Mouse (Mus musculus): ENCODE measurements around the gene Zfp646.
A peak's percentile ranks its signal among the peaks of the same experiment; 100 is the strongest.
"Not testable (repeated sequence)": the region's sequence is repeated elsewhere in the genome, so short reads cannot be mapped to it uniquely, and the experiment has no call there.

Zfp646 gene

DNA sequence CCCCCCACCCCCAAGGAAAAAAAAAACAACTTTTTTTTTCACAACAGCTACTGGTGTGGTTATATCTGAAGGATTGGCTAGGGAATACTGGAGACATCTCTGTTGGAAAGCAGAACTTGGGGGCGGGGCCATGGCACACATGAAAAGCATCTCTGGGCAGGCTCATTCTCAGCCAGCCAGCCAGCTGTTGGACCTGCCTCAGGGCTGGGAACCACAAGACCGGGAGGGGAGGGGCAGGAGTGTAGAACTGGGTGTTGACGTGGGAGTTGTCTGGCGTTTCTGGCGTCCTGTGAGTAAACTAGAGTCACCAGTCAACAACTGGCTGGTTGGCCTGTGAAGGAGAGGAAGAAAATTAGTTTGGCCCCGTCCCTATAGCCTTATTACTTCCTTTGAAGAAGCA lies 9.9 kb downstream of the Zfp646 start:
- DNase-seq: peak; percentile 45

DNA sequence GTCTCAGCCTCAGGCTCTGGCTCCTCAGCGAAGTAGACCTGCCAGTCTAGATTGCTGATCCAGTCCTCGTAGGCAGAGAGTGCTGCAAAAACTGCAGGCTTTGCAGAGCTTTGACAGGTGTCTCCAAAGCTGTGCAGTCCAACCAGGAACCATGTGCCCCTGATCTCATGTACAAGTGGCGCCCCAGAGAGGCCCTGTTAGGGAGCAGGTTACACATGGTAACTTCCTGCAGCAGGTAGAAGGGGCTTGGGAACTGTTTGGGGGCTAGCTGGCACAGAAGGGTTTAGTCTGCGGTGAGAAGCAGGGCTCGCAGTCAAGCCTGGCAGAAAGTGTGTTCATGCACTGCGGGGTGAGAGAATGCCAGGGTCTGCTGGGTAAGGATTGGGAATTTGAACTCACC lies 10.5 kb downstream of the Zfp646 start:
- no peak for DNase-seq

DNA sequence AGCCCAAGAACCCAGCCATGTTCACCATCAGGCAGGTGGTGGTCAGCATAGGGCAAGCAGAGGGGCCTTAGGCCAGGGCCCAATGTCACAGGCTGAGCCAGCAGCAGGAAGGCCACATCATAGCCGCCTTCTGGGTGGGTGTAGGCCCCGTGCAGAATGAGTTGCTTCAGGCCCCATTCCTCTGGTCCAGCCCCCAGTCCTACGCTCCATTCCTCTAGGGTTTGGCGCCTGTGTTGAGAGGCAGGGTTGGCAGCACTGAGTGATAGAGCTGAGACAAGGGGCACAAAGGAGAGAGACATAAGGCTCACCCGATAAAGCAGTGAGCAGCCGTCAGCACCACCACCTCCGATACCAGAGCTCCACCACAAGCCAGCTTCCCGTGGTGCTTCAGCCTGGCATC lies 11.2 kb downstream of the Zfp646 start:
- DNase-seq: no peak

DNA sequence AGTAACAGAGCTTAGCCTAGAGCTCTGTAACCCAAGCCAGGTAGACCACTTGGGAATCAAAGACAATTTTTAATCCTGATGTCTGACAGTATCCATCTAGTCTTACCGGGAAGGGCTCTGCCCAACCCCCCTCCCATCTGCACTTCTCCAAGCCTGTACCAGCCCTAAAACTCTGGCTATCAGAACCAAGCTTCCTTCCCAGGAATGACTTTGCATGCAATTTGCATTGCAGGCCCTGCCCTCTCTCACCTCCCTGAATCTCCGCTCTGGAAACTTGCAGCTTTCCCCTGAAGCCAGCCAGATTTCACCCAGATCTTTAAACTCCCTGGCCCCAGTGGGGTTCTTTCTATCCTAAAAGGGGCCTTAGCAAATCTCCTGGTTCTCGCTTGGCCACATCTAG lies 11.8 kb downstream of the Zfp646 start:
- DNase-seq: no peak

DNA sequence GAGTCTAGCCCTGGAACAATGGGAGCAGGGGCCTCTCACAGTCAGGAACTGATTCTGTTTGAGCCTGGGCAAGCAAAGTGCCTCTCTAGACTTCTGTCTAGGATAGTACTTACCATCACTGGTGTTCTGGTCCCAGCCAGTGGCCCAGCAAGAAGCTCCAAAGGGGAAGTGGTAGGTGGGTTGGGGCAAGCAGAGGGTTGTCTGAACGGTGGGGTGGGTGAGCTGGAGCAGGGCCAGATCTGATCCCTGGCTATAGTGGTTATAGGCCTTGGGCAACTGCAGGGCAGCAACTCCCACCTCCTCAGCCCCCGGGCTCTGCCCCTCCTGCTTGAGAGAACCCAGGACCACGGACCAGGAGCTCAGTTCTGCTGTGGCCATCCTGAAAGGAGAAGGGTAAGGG lies 12.8 kb downstream of the Zfp646 start:
- no peak for DNase-seq

DNA sequence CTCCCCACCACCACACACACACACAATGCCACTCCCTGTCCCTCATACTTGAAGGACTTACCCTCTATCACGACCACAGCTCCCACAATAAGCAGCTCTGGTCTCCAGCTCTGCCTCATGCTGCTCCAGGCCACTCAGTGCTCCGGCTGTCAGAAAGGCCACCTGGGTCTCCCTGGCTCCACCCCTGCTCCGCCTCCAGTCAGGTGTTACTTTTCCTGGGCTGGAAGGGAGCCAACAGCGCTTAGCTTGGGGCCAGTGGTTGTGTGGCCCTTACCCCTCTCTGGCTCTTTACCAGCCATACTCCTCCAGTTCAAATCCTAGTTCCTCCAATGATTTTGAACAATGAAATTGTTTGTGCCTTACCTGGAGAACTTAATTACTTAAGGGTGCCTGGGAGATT lies 14.8 kb downstream of the Zfp646 start, which contains the start of gene Prss53:
Gene Prss53 (minus strand): TSS at position 173 of the 400 bp plus-strand sequence.
- DNase-seq: no peak

DNA sequence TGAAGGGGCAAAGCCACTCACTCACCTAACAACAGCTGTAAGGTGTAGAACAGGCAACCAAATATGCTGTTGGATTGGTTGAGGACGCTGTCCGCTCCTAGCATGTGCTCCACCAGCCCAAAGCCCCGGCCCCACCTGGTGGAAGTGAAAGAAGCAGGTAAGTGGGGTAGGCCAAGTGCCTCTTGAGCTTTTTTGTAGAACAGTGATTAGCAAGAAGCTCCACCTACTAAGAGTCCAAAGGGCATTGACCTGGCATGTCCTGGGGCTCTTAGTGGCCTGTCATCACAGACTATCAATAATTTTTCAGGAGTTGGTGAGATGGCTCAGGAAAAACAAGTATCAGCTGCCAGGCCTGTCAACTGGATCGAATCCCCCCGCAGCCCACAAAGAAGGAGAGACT lies 18.5 kb downstream of the Zfp646 start:
- no peak for DNase-seq

DNA sequence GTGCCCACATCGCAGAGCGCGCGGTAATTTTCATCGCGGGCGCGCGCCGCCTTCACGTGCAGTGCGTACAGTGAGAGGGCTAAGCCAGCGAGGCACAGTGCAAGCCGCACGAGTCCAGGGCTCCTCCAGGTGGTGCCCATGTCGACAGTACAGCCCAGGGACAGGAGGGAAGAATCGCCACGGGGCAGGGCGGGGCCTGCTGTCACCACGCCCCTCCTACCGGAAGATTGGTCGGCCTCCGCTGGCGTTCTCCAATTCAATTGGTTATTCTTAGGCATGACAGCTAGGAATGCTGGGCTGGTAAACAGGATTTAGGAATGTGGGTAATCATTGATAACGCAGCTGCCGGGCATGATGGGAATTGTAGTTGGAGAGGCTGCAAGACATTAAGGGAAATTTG lies 19.4 kb downstream of the Zfp646 start, which contains the start of the genes Gm21974 and Vkorc1:
Gene Gm21974 (minus strand): TSS at position 13 of the 400 bp plus-strand sequence.
Gene Vkorc1 (minus strand): TSS at position 176 of the 400 bp plus-strand sequence.
- peak; percentile 96 for DNase-seq

DNA sequence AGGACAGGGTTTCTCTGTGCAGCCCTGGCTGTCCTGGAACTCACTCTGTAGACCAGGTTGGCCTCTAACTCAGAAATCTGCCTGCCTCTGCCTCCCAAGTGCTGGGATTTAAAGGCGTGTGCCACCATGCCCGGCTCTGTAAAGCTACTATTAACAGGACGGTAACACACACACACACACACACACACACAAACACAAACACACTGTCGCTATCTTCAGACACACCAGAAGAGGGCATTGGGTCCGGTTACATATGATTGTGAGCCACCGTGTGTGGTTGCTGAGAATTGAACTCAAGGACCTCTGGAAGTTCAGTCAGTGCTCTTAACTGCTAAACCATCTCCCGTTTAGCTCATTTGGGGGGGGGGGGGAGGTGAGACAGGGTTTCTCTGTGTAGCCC lies 19.9 kb downstream of the Zfp646 start:
- not testable (repeated sequence) for DNase-seq

DNA sequence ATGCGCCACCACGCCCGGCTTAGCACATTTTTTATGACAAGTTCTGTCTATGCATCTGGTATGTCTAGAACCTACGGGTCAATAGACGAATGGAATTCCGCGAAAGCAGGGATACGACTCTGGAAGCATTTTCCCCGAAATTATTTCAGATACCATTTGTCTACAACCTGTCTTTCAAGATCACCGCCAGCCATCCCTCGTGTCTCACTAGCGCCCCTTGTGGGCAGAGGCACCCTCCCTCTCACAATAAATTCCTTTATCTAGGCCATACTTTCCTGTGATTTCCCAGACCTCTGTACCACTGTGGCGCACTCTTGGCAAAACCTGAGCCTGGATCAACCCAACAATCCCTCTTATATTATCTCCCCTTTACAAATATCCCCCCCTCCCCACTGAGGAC lies 20.4 kb downstream of the Zfp646 start:
- DNase-seq: peak; percentile 37

DNA sequence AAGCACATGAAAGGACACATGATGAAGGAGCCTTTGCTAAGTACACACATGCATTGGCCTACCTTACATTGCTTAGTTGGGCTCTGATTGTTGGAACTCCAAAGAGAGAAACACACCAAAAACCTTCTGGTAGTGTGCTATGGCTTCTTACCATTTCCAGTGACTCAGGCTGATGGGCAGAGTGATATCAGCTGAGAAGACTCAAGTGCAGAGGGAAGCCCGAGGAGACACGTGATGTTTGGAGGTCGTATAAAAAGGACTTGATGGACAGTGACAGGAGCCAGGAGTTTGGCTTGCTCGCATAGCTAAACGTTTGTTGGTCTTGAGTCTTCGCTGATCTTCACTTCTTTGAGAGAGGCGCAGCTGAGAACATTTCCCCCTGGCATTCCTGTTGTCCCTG lies 21.5 kb downstream of the Zfp646 start:
- no peak for DNase-seq

DNA sequence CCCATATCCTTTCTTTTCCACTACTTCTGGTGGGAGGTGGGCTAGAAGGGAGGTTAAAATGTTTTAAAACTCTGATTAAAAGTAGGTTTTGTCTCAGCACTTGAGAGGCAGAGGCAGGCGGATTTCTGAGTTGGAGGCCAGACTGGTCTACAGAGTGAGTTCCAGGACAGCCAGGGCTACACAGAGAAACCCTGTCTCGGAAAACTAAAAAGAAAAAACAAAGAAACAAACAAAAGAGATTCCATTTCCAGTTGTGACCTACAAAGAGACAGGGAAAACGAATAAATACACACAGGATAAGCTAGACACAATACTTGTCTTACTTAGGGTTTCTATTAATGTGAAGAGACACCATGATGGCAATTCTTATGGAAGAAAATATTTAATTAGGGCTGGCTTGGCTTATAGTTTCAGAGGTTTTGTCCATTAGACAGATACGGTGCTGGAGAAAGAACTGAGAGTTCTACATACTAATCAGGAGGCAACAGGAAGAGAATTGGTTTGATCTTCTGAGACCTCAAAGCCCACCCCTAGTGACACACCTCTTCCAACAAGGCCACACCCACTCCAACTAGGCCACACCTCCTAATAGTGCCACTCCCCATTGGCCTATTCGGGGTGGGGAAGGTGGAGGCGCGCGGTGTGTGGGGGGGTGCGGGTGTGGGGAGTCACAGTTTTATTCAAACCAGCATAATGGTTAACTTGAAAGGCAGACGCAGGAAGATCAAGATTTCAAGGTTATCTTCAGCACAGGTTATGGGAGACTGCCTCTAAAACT lies 22.3 kb downstream of the Zfp646 start:
- DNase-seq: no peak

DNA sequence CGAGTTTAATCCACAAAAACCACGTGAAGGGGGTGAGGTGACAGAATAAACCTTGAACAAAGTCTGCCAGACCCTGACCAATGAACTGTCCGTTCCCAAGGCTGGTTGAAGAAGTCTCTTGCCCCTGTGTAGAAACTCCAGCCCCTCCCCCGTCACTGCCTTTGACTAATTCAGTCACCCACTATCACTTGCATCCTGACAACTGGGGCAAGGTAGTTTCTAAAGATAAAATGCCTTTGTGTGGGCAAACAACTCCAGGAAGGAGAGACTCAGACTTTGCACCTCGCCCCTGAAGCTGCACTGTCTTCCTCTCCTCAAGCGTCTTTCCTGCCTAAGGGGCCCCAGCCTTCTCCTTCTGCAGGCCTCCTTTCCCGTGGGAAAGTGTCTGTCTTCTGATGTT lies 24.0 kb downstream of the Zfp646 start:
- no peak for DNase-seq

DNA sequence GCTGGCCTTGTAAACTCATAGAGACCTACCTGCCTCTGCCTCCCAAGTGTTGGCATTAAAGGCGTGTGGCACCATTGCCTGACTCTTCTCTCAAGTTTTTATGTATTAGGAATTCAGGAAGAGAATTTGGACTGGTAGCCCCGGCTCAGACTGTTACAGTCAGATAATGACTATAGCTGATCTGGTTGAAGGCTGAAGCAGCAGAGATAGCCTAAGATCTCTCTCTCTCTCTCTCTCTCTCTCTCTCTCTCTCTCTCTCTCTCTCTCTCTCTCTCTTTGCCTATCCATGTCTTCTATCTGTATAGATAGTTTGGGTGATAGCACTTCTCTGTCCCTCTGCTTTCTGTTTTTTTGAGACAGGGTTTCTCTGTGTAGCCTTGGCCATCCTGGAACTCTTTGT lies 25.8 kb downstream of the Zfp646 start:
- DNase-seq: no peak

DNA sequence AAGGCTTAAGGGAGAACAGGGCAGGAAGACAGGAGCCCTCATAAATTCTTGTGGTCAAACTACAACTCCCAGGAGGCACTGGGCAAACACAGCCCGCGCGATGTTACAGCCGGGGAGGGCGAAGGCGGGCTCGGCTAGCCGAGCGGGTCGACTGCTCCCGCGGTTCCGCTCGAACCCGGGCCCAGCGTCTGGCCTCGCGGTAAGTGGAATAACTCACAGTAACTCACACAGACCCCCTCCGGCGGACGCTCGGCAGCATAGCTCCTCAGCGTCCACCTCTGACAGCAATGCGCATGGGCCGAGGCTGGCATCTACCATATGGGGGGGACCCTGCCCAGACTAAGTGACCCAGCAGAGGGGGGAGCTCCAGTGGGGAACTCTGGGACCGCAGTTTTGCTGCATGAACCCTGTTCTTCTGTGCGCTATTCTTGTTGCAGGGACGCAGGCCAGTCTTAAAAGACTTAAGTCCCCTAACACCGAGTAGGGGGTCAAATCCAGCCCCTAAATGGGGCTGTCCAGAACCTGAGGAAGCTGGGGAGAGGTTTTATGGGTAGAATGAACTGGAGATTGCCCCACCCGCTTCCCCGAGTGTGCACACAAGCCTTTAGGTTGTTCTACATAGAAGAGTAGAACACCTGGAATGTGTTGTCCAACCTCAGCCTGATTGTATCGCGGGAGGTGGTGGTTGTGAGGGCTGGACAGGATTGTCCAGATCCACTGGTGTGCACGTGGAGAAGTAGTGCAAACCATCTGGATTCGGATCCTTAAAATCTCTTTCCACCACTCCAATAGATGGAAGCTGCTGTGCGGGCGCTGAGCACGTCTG lies 28.2 kb downstream of the Zfp646 start, which contains the start of gene Bckdk:
Gene Bckdk (plus strand): TSS at position 112 of the 826 bp plus-strand sequence.
- peak; percentile 80 for DNase-seq

DNA sequence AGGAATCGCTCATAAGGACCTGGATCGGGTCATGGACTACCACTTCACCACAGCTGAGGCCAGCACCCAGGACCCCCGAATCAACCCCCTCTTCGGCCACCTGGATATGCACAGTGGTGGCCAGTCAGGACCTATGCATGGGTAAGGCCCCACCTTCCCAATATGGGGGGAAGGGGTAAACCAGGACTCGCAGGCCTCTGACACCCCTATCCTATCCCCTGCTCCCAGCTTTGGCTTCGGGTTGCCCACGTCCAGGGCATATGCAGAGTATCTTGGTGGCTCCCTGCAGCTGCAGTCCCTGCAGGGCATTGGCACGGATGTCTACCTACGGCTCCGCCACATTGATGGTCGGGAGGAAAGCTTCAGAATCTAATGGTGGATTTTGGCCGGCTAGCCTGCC lies 31.9 kb downstream of the Zfp646 start:
- DNase-seq: no peak

DNA sequence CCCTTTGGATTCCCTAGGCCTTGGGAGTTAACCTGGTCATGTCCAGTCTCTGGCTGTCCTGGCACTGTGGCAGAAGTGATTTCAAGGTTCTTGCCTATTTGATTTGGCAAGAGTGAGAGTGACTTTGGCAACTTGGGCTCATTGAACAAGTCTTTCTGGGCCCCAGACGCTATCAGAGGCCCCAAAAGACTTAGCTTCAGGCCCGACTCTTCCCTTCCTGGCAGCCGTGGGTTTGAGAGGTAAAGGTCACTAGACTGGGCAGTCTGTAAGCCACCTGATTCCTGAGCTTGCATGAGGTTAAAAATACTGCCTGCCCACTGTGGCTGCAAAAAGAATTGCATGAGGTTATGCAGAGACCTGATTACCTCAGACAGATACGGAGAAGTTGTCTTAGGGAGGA lies 32.6 kb downstream of the Zfp646 start:
- no peak for DNase-seq

DNA sequence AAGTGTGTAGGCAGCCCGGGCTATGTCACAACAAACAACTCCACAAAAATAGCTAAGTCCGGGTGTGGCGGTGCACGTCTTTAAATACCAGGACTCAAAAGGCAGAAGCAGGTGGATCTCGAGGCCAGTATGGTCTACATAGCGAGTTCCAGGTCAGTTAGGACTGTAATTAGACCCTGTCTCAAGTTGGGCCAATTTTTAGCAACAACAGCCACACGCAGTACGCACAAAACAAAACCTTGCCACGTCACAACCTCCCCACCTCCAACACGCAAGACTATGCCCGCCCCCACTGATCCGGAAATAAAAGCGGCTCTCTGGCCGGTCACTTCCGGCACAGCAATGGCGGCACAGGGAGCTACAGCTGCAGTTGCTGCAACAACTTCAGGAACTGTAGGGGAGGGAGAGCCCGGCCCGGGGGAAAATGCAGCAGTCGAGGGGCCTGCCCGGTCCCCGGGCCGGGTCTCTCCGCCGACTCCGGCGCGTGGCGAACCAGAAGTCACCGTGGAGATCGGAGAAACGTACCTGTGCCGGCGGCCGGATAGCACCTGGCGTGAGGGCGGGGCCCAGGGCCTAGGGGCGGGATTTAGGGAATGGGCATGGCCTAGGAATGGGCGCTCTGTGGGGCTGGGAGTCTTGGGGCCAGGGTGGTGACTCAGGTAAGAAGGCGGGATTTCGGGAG lies 36.3 kb downstream of the Zfp646 start, which contains the start of gene Kat8:
Gene Kat8 (plus strand): TSS at position 327 of the 682 bp plus-strand sequence.
- DNase-seq: peak; percentile 89

DNA sequence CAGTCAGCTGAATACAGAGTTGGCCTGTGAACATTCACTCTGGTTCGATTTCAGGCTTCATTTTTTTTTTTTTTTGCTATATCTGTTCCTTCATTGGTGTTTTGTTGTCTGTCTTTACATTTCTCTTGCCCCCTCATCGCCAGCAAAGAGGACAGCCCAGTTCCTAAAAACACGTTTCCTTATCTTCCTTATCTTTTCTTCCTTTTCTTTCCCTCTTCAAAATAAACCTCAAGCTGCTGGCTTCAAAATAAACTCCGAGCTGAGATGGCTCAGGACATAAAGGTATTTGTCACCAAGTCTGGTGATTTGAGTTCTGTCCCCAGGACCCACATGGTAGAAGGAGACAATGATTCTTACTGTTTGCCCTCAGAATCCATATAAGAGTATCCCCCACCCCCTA lies 36.9 kb downstream of the Zfp646 start:
- DNase-seq: no peak

DNA sequence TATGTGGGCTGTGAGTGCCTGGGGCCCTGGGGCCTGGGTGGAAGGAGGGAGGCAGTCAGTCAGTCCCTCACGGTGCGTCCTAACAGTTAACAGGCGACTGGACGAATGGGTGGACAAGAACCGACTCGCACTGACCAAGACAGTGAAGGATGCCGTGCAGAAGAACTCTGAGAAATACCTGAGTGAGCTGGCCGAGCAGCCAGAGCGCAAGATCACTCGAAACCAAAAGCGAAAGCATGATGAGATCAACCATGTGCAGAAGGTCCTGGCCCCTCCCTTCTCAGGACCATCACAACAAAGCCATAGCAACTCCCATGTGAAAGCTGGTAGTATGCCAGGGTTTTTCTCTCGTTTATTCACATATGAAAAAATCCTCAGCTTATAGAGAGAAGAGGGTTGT lies 39.3 kb downstream of the Zfp646 start:
- DNase-seq: no peak

DNA sequence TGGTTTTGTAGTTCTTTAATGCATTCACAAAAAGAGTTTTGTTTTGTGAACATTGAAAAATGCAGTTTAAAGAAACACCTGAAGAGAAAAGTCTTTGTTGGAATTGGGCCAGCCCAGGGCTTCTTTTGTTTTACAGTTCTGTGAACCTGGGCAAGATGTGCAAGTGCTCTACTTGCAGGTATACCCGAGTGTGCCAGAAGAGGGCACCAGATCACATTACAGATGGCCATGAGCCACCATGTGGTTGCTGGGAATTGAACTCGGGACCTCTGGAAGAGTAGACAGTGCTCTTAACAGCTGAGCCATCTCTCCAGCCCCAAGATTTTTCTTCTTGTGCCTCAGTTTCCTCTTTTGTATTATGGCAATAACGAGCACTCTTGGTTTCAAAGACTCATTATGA lies 42.2 kb downstream of the Zfp646 start:
- DNase-seq: no peak

DNA sequence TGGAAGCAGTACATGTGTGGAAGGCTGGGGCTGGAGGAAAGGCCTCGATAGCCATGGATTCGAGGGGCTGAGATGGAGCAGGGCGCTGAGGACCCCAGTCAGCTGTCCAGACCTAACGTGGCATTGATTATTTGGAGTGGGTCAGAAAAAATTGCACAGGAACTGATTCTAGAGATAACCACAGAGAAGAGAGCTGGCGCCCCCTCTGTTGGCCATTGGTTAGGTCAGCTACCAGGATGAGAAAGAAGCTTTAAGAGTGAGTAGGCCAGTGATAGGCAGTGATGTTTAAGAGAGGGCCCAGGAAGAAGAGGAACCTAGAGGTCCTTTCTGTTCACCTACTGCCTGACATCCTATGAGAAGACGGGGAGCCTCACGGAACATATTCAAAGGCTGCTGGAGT lies 43.3 kb downstream of the Zfp646 start:
- DNase-seq: no peak

DNA sequence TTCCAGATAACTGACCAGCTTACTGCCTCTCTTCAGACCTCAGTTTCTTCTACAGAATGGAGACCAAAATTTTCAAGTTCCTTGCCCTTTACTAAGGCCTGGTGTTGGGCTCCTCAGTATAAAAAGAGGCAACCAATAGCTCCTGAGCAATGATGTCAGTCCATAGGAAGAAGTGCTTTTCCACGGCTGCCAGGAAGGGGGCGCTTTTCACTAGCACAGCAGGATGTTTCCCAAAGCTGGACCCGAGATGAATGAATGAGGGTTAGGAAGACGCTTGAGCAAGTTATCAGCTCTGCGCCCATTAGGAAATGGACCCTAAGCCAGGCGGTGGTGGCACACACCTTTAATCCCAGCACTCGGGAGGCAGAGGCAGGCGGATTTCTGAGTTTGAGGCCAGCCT lies 45.5 kb downstream of the Zfp646 start:
- DNase-seq: no peak

Data from right cerebral cortex, adult 18-20 months (tissue).